Mouse (Mus musculus): ENCODE data around the gene Dennd5b. TPM values are rescaled to one million over a fixed set of nuclear protein-coding genes. Genes with fewer than 3 reads are reported as not detected.

The Dennd5b gene
- 10.9 and 11.0 TPM in 2 replicates for polyA plus RNA-seq (2015; fragmentation: Nextera tagmentation; extraction: Ambion mirVana)

DNA sequence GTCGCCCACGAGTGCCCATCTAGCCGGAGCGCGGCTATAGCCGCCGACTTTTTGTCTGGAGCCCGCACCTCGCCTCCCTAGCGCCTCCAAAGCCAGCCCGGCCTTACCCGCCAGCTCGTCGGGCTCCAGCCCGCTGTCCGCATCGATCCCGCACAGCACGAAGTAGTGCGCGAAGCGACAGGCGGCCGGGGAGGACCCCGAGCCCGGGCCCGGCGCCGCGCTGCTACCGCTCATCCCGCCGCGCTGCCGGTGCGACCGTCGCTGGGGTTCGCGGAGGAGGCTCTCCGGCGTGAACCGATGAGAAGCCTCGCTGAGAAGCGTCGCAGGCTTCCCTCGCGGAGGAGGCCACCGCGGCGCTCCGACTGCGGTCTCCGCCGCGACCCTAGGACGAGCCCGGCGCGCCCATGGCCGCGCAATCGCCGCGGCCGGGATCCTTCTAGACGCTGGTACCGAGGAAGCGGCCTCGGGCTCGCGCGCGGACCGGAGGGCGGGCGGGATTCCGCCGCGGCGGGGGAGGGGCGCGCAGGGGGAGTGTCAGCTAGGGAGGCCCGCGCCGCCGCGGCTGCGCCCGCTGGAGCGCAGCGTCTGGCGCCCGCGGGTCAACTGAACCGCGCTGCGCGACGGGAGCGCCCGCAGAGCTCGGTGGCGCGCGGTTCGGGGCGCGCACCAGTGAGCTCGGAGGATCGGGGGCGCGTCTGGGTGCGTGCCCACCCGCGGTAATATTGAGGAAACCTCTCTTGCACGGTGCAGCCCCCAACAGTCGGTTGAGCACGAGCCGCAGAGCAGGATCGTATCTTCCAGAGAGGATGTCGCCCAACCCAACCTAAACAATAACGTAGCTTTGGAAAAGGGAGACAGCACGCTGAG is at the start of gene Dennd5b:
Gene Dennd5b, minus strand, starts transcription at position 605 of the 867 bp plus-strand sequence.
- H3K9ac ChIP-seq (ENCODE audit: low read depth, low read length) = peak within 1 kb of the TSS; percentile 99
- H3K27me3 ChIP-seq (replicated peaks; ENCODE audit: control insufficient read depth, insufficient read depth, low read length) = no peaks in the 10 kb centered on the region
- no peaks in the 10 kb centered on the region for H3K36me3 ChIP-seq (ENCODE audit: control insufficient read depth, insufficient read depth, low read length)
- H3K4me3 ChIP-seq (ENCODE audit: low read length) = peak within 1 kb of the TSS; percentile 95
- under 1% methylated on average over 119 of the region's 124 CpGs for WGBS
- peaks cover 5% of the 10 kb centered on the region for H3K4me1 ChIP-seq (ENCODE audit: control insufficient read depth, insufficient read depth, low read depth, low read length)
- peak within 1 kb of the TSS; percentile 69 for H3K4me2 ChIP-seq (ENCODE audit: low read length)
- ATAC-seq = peak; percentile 96
- peak within 1 kb of the TSS; percentile 98 for H3K27ac ChIP-seq (ENCODE audit: low read depth, low read length)
- no peaks in the 10 kb centered on the region for H3K9me3 ChIP-seq (ENCODE audit: control insufficient read depth, low read length)

DNA sequence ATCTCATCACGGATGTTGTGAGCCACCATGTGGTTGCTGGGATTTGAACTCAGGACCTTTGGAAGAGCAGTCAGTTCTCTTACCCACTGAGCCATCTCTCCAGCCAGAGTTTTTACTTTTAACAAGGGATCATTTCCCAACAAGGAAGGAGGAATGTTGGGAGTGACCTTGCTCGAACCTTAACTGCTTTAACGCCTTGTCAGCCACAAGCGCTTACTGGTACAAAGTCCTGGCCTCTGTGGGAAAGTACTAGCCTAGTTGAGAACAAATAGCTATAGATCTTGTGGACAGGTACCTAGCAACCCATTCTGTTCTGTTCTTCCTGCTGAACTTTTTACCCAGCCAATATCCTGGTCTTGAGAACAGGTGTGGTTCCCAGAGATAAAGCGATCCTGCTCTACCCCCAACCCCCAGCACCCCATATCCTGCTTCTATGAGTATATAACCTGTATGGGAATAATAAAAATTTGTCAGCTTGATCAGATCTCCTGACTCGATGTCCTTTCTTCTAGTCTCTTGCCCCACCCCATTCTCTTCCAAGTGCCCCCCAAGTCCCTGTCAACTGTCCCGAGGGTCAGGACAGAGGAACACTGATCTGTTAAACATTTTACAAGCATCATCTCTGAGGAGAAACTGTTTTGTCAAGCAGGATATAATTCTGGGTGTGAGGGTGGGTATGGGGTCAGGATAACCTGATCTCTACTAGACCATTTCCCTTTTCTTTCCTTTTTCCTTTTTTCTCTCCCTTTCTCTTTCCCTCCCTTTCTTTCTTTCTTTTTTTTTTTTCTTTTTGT is 47.2 kb upstream of the Dennd5b start:
- Histone ChIP-seq H3K36me3 (ENCODE audit: control insufficient read depth, insufficient read depth, low read length) (peaks cover 2% of the 10 kb centered on the region; the same call in 1 of the 2 replicates), H3K9ac (ENCODE audit: low read depth, low read length) (no peak overlapping the region), H3K4me2 (ENCODE audit: low read length) (no peak overlapping the region), H3K27ac (ENCODE audit: low read depth, low read length) (no peak overlapping the region), H3K27me3 (replicated peaks; ENCODE audit: control insufficient read depth, insufficient read depth, low read length) (no peaks in the 10 kb centered on the region), H3K4me3 (ENCODE audit: low read length) (no peak overlapping the region), H3K9me3 (ENCODE audit: control insufficient read depth, low read length) (no peaks in the 10 kb centered on the region), H3K4me1 (ENCODE audit: control insufficient read depth, insufficient read depth, low read depth, low read length) (no peaks in the 10 kb centered on the region)
- ATAC-seq = no peak
- 90% methylated on average over 7 of the region's 7 CpGs for WGBS

DNA sequence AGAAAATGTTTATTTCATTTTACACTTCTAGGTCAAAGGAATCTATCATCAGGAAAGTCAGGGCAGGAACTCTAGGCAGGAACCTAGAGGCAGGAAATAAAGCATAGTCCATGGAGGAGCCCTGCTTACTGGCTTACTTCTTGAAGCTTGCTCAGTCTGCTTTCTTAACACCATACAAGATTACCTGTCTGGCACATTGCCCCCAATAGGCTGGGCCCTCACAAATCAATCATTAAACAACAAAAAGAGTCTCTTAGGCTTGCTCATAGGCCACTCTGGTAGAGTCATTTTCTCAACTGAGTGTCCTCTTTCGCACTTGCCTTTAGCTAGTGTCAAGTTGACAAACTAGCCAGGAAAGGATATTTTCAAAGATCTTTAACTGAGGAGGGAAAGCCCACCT is 43.7 kb upstream of the Dennd5b start:
- Histone ChIP-seq H3K9me3 (ENCODE audit: control insufficient read depth, low read length) (no peaks in the 10 kb centered on the region), H3K4me1 (ENCODE audit: control insufficient read depth, insufficient read depth, low read depth, low read length) (peaks cover 7% of the 10 kb centered on the region), H3K4me2 (ENCODE audit: low read length) (no peak overlapping the region), H3K36me3 (ENCODE audit: control insufficient read depth, insufficient read depth, low read length) (no peaks in the 10 kb centered on the region), H3K4me3 (ENCODE audit: low read length) (no peak overlapping the region), H3K27me3 (replicated peaks; ENCODE audit: control insufficient read depth, insufficient read depth, low read length) (no peaks in the 10 kb centered on the region), H3K9ac (ENCODE audit: low read depth, low read length) (no peak overlapping the region), H3K27ac (ENCODE audit: low read depth, low read length) (no peak overlapping the region)
- 94% methylated on average over 1 of the region's 1 CpGs for WGBS
- ATAC-seq = no peak

DNA sequence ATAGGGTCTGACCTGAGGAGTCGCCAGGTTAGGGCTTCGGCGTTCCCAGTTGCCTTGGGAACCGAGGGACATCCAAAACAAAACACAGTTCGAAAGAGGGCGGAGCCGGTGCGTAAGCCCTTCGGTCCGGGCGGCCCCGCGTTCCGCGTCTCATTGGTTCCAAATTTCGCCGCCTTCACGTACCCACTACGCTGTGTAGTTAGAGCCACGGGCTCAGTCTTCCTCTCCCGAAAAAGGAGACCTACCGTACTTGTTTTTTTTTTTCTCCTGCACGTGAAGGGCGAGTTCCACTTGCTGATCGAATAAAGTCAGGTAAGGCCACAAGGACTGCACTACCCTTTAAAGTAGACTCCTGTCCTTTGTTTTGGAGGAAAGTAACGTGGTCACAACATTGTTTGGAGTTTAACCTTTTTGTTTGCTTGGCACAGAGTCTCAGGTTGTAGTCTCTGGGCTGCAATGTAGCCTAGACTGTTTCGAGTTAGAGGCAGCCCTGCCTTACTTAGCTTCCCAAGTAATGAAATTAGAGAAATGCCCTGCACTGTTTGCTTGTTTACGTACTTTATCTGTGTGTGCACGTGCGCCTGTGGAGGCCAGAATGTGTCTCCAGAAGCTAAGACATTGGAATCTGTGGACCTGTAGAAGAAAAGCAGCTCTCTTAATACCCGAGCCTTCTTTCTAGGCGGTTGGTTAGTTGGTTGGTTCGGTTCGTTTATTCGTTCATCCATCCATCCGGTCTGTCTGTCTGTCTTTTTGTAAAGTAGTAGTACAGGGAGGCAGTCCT is 40.1 kb upstream of the Dennd5b start:
- H3K9me3 ChIP-seq (ENCODE audit: control insufficient read depth, low read length) = no peaks in the 10 kb centered on the region

DNA sequence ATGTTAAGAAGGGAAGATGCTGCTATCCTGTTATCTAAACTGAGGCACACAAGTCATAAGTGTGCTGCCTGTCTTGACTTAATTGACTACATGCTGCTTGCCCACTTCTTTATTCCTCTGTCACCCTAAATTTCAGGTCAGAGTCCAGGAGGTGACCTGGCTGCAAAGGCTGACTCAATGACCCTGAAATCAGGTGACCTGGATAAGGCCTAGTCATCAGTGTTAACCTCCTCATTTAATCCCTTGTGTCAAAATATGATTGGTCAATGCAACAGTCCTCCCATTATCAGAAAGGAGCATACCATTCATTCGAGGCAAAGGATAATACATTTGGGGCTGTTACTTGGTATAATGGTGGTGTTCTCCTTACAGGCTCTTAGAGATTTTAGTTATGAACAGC is 38.0 kb upstream of the Dennd5b start, which contains the start of gene Etfbkmt:
Gene Etfbkmt, plus strand, starts transcription at position 379 of the 400 bp plus-strand sequence.
- WGBS = 85% methylated on average over 1 of the region's 1 CpGs
- ATAC-seq = no peak

More for the DNA sequence above, 40.1 kb upstream of the Dennd5b start:
- Histone ChIP-seq H3K36me3 (ENCODE audit: control insufficient read depth, insufficient read depth, low read length) (no peaks in the 10 kb centered on the region), H3K27me3 (replicated peaks; ENCODE audit: control insufficient read depth, insufficient read depth, low read length) (no peaks in the 10 kb centered on the region), H3K4me2 (ENCODE audit: low read length) (peak overlapping the region; percentile 88), H3K4me1 (ENCODE audit: control insufficient read depth, insufficient read depth, low read depth, low read length) (peaks cover 7% of the 10 kb centered on the region), H3K4me3 (ENCODE audit: low read length) (peak overlapping the region; percentile 57), H3K9ac (ENCODE audit: low read depth, low read length) (peak overlapping the region; percentile 67), H3K27ac (ENCODE audit: low read depth, low read length) (no peak overlapping the region)
- 8% methylated on average over 36 of the region's 36 CpGs for WGBS
- peak; percentile 97 for ATAC-seq

DNA sequence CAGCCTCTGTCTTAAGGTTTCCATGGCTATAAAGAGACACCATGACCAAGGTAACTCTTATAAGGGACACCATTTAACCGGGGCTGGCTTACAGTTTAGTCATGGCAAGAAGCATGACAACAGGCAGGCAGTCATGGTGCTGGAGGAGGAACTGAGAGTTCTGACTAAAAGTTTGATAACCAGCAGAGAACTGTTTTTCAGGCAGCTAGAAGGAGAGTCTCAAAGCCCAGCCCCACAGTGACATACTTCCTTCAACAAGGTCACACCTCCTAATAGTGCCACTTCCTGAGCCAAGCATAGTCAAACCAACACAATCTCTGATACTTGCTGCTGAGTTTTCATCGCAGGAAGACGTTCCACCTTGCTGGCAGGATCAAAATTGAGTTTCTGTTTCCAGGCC is 37.5 kb upstream of the Dennd5b start:
- Histone ChIP-seq H3K9me3 (ENCODE audit: control insufficient read depth, low read length) (no peaks in the 10 kb centered on the region), H3K4me3 (ENCODE audit: low read length) (no peak overlapping the region), H3K9ac (ENCODE audit: low read depth, low read length) (no peak overlapping the region), H3K36me3 (ENCODE audit: control insufficient read depth, insufficient read depth, low read length) (no peaks in the 10 kb centered on the region), H3K4me2 (ENCODE audit: low read length) (no peak overlapping the region), H3K4me1 (ENCODE audit: control insufficient read depth, insufficient read depth, low read depth, low read length) (peaks cover 7% of the 10 kb centered on the region), H3K27me3 (replicated peaks; ENCODE audit: control insufficient read depth, insufficient read depth, low read length) (no peaks in the 10 kb centered on the region), H3K27ac (ENCODE audit: low read depth, low read length) (no peak overlapping the region)
- no peak for ATAC-seq
- 92% methylated on average over 3 of the region's 3 CpGs for WGBS

More for the DNA sequence above, 38.0 kb upstream of the Dennd5b start, which contains the start of gene Etfbkmt:
- H3K36me3 ChIP-seq (ENCODE audit: control insufficient read depth, insufficient read depth, low read length) = no peaks in the 10 kb centered on the region
- H3K4me3 ChIP-seq (ENCODE audit: low read length) = no peak within 1 kb of the TSS
- no peaks in the 10 kb centered on the region for H3K27me3 ChIP-seq (replicated peaks; ENCODE audit: control insufficient read depth, insufficient read depth, low read length)
- H3K27ac ChIP-seq (ENCODE audit: low read depth, low read length) = no peak within 1 kb of the TSS
- H3K4me2 ChIP-seq (ENCODE audit: low read length) = no peak within 1 kb of the TSS
- no peak within 1 kb of the TSS for H3K9ac ChIP-seq (ENCODE audit: low read depth, low read length)
- no peaks in the 10 kb centered on the region for H3K9me3 ChIP-seq (ENCODE audit: control insufficient read depth, low read length)
- peaks cover 7% of the 10 kb centered on the region for H3K4me1 ChIP-seq (ENCODE audit: control insufficient read depth, insufficient read depth, low read depth, low read length)

DNA sequence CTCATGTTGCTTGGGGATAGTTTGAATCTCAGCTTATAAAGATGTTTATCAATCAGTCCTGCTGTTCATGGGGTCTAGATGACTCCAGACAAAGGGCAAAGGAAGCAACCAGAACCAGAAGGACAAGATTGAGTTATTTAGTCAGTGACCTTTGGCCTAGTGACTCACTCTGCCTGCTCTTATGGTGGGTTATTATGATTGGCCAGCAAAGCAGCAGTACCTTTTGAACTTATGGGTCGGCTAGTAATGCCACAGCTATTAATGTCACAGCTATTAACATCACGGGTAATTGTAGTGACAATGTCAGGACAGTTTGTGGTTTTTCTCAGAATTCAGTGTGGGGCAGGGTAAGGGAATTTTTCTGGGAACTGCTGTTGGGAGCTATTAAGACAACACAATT is 36.5 kb upstream of the Dennd5b start:
- H3K27ac ChIP-seq (ENCODE audit: low read depth, low read length) = no peak overlapping the region
- peaks cover 7% of the 10 kb centered on the region for H3K4me1 ChIP-seq (ENCODE audit: control insufficient read depth, insufficient read depth, low read depth, low read length)
- WGBS = 71% methylated on average over 2 of the region's 2 CpGs

DNA sequence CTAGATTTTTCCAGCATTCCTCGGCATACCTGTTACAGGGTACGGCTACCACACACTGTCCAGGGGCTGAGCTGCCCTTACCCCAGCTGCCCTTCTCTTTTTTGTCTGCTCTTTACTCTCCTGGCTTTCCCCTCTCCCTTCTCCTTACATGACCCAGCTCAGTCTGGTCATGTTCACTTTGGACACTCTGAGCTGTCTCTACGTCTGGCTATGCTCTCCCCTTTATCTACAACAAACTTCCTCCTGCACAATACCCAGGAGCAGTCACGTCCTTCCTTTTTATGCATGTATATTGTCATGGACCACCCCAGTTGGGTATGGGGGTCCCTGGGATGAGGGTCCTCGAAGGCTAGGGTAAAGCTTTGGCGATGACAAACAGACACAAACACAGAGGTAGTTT is 34.2 kb upstream of the Dennd5b start:
- H3K4me2 ChIP-seq (ENCODE audit: low read length) = no peak overlapping the region
- H3K27me3 ChIP-seq (replicated peaks; ENCODE audit: control insufficient read depth, insufficient read depth, low read length) = no peaks in the 10 kb centered on the region
- H3K4me3 ChIP-seq (ENCODE audit: low read length) = no peak overlapping the region
- H3K36me3 ChIP-seq (ENCODE audit: control insufficient read depth, insufficient read depth, low read length) = no peaks in the 10 kb centered on the region
- ATAC-seq = no peak
- WGBS = 83% methylated on average over 6 of the region's 6 CpGs
- H3K9ac ChIP-seq (ENCODE audit: low read depth, low read length) = no peak overlapping the region
- no peaks in the 10 kb centered on the region for H3K4me1 ChIP-seq (ENCODE audit: control insufficient read depth, insufficient read depth, low read depth, low read length)
- H3K27ac ChIP-seq (ENCODE audit: low read depth, low read length) = no peak overlapping the region
- no peaks in the 10 kb centered on the region for H3K9me3 ChIP-seq (ENCODE audit: control insufficient read depth, low read length)

More for the DNA sequence above, 36.5 kb upstream of the Dennd5b start:
- H3K9me3 ChIP-seq (ENCODE audit: control insufficient read depth, low read length) = no peaks in the 10 kb centered on the region
- no peaks in the 10 kb centered on the region for H3K27me3 ChIP-seq (replicated peaks; ENCODE audit: control insufficient read depth, insufficient read depth, low read length)
- no peak for ATAC-seq
- no peak overlapping the region for H3K9ac ChIP-seq (ENCODE audit: low read depth, low read length)
- no peak overlapping the region for H3K4me3 ChIP-seq (ENCODE audit: low read length)
- no peaks in the 10 kb centered on the region for H3K36me3 ChIP-seq (ENCODE audit: control insufficient read depth, insufficient read depth, low read length)
- no peak overlapping the region for H3K4me2 ChIP-seq (ENCODE audit: low read length)

Measured in hindbrain, embryonic 16.5 days (tissue).